In genomic region chr4:126236467-126237280, GRCm38 (mm10) we compare ENCODE assay signal across 8 mouse cellular contexts. TPM values are rescaled to one million over a fixed set of nuclear protein-coding genes. Genes with fewer than 3 reads are reported as not detected.
DNase-seq lines count a peak whose midpoint lies in the region; ATAC-seq lines count a peak whose summit lies in the region.
"Had no signal": no experiment of that assay in that cellular context is flagged by ENCODE, and none has a peak within 500 bp of the region (broad histone marks: within the 10 kb centered on the region; RNA-seq: fewer than 3 reads in every experiment).

No protein-coding gene starts in this region.

- H3K9ac ChIP-seq in midbrain, embryonic 12.5 days (replicated peaks): no peak overlapping the region
- H3K9ac ChIP-seq in midbrain, embryonic 14.5 days (replicated peaks; ENCODE audit: low read length): no peak overlapping the region
- H3K9ac ChIP-seq in heart, embryonic 15.5 days: peak overlapping the region; percentile 27; the same call in 1 of the 2 replicates
- peak overlapping the region; percentile 53 for H3K9ac ChIP-seq in stomach, embryonic 16.5 days (ENCODE audit: low read length)

- WGBS in midbrain, embryonic 12.5 days: 62% methylated on average over 62 of the region's 63 CpGs
- 60% methylated on average over 62 of the region's 63 CpGs for WGBS in midbrain, embryonic 14.5 days
- 49% methylated on average over 61 of the region's 63 CpGs for WGBS in heart, embryonic 15.5 days
- WGBS in limb, embryonic 10.5 days: 38% methylated on average over 62 of the region's 63 CpGs
- 43% methylated on average over 62 of the region's 63 CpGs for WGBS in stomach, embryonic 16.5 days

- peak; percentile 32; the same call in 1 of the 2 replicates for ATAC-seq in midbrain, embryonic 12.5 days (ENCODE audit: low FRiP score, low read depth)
- ATAC-seq in midbrain, embryonic 14.5 days (ENCODE audit: low FRiP score, low TSS enrichment): no peak
- no peak for ATAC-seq in heart, embryonic 15.5 days (replicated peaks; ENCODE audit: insufficient number of reproducible peaks, insufficient read depth, low FRiP score, low read depth)
- ATAC-seq in stomach, embryonic 16.5 days (ENCODE audit: insufficient read depth, low FRiP score): 0 out of 2 replicates have a peak, but pooled peaks have one; percentile 24
- no peak for ATAC-seq in frontal cortex, adult (ENCODE audit: low TSS enrichment)

- peaks cover 99% of the 10 kb centered on the region for H3K36me3 ChIP-seq in midbrain, embryonic 12.5 days
- H3K36me3 ChIP-seq in midbrain, embryonic 14.5 days (ENCODE audit: control insufficient read depth, insufficient read depth, low read length): peaks cover 100% of the 10 kb centered on the region
- peaks cover 82% of the 10 kb centered on the region for H3K36me3 ChIP-seq in heart, embryonic 15.5 days
- H3K36me3 ChIP-seq in limb, embryonic 10.5 days: peaks cover 100% of the 10 kb centered on the region
- peaks cover 35% of the 10 kb centered on the region for H3K36me3 ChIP-seq in stomach, embryonic 16.5 days (ENCODE audit: control insufficient read depth, insufficient read depth, low read length)

- H3K4me2 ChIP-seq in midbrain, embryonic 12.5 days (replicated peaks): no peak overlapping the region
- H3K4me2 ChIP-seq in midbrain, embryonic 14.5 days (ENCODE audit: low read length): no peak overlapping the region
- H3K4me2 ChIP-seq in heart, embryonic 15.5 days: peak overlapping the region; percentile 49
- H3K4me2 ChIP-seq in stomach, embryonic 16.5 days (ENCODE audit: low read depth, low read length): peak overlapping the region; percentile 49

- H3K27ac ChIP-seq in midbrain, embryonic 12.5 days (replicated peaks): no peak overlapping the region
- H3K27ac ChIP-seq in midbrain, embryonic 14.5 days (replicated peaks; ENCODE audit: low read depth, low read length): no peak overlapping the region
- H3K27ac ChIP-seq in heart, embryonic 15.5 days: peak overlapping the region; percentile 96
- H3K27ac ChIP-seq in limb, embryonic 10.5 days: peak overlapping the region; percentile 47
- H3K27ac ChIP-seq in stomach, embryonic 16.5 days (ENCODE audit: low read length): no peak overlapping the region

- no peaks in the 10 kb centered on the region for H3K27me3 ChIP-seq in midbrain, embryonic 12.5 days
- H3K27me3 ChIP-seq in midbrain, embryonic 14.5 days (ENCODE audit: control insufficient read depth, insufficient read depth, low read length): no peaks in the 10 kb centered on the region
- no peaks in the 10 kb centered on the region for H3K27me3 ChIP-seq in heart, embryonic 15.5 days
- H3K27me3 ChIP-seq in limb, embryonic 10.5 days (ENCODE audit: low read depth, poor library complexity, severe bottlenecking): 0 out of 2 replicates have a peak, but pooled peaks cover 6% of the 10 kb centered on the region
- H3K27me3 ChIP-seq in stomach, embryonic 16.5 days (ENCODE audit: control insufficient read depth, insufficient read depth, low read length): no peaks in the 10 kb centered on the region

- no peak overlapping the region for H3K4me3 ChIP-seq in midbrain, embryonic 12.5 days
- no peak overlapping the region for H3K4me3 ChIP-seq in midbrain, embryonic 14.5 days (replicated peaks; ENCODE audit: low read depth, low read length)
- H3K4me3 ChIP-seq in heart, embryonic 15.5 days: peak overlapping the region; percentile 3; the same call in 1 of the 2 replicates
- H3K4me3 ChIP-seq in limb, embryonic 10.5 days: no peak overlapping the region
- peak overlapping the region; percentile 26 for H3K4me3 ChIP-seq in stomach, embryonic 16.5 days (replicated peaks; ENCODE audit: low read length)
- H3K4me3 ChIP-seq: erythroblast, embryonic 14.5 days had no signal

- peaks cover 6% of the 10 kb centered on the region; the same call in 1 of the 2 replicates for H3K4me1 ChIP-seq in midbrain, embryonic 12.5 days
- no peaks in the 10 kb centered on the region for H3K4me1 ChIP-seq in midbrain, embryonic 14.5 days (ENCODE audit: control insufficient read depth, insufficient read depth, low read length)
- peaks cover 38% of the 10 kb centered on the region for H3K4me1 ChIP-seq in heart, embryonic 15.5 days (replicated peaks)
- peaks cover 15% of the 10 kb centered on the region for H3K4me1 ChIP-seq in limb, embryonic 10.5 days
- H3K4me1 ChIP-seq in stomach, embryonic 16.5 days (ENCODE audit: control insufficient read depth, insufficient read depth, low read length): no peaks in the 10 kb centered on the region

- no peak for DNase-seq in midbrain, embryonic 14.5 days
- no peak for DNase-seq in limb, embryonic 10.5 days (ENCODE audit: low spot score)
- DNase-seq in ovary, postnatal 14 days (ENCODE audit: low spot score): no peak

- no peaks in the 10 kb centered on the region for H3K9me3 ChIP-seq in midbrain, embryonic 12.5 days
- no peaks in the 10 kb centered on the region for H3K9me3 ChIP-seq in midbrain, embryonic 14.5 days (ENCODE audit: control insufficient read depth, low read length)
- H3K9me3 ChIP-seq in heart, embryonic 15.5 days (replicated peaks): no peaks in the 10 kb centered on the region
- H3K9me3 ChIP-seq in limb, embryonic 10.5 days (replicated peaks): no peaks in the 10 kb centered on the region
- H3K9me3 ChIP-seq in stomach, embryonic 16.5 days (replicated peaks; ENCODE audit: control insufficient read depth, low read length): no peaks in the 10 kb centered on the region

RNA-seq across cellular contexts. Expression of gene Map7d1, which starts 19.5 kb away (rescaled TPM):
- 135 and 142 TPM in 2 replicates for polyA plus RNA-seq in midbrain, embryonic 12.5 days (2016; fragmentation: Nextera tagmentation; extraction: Ambion mirVana)
- 78.3 and 85.3 TPM in 2 replicates for polyA plus RNA-seq in midbrain, embryonic 14.5 days (2014; fragmentation: Nextera tagmentation; extraction: Ambion mirVana)
- 39.4 and 50.7 TPM in 2 replicates for polyA plus RNA-seq in heart, embryonic 15.5 days (2015; fragmentation: Nextera tagmentation; extraction: Ambion mirVana)
- polyA plus RNA-seq in limb, embryonic 10.5 days (2016; fragmentation: Nextera tagmentation; extraction: Ambion mirVana): 56.2 and 63.2 TPM in 2 replicates
- 14.4 and 20.0 TPM in 2 replicates for polyA plus RNA-seq in stomach, embryonic 16.5 days (2015; fragmentation: Nextera tagmentation; extraction: Ambion mirVana)

RNA-seq across cellular contexts. Expression of gene Trappc3, which starts 25.5 kb away (rescaled TPM):
- 103 and 108 TPM in 2 replicates for polyA plus RNA-seq in midbrain, embryonic 12.5 days (2016; fragmentation: Nextera tagmentation; extraction: Ambion mirVana)
- polyA plus RNA-seq in midbrain, embryonic 14.5 days (2014; fragmentation: Nextera tagmentation; extraction: Ambion mirVana): 37.1 and 124 TPM in 2 replicates
- polyA plus RNA-seq in heart, embryonic 15.5 days (2015; fragmentation: Nextera tagmentation; extraction: Ambion mirVana): 73.1 and 77.6 TPM in 2 replicates
- 83.1 and 95.3 TPM in 2 replicates for polyA plus RNA-seq in limb, embryonic 10.5 days (2016; fragmentation: Nextera tagmentation; extraction: Ambion mirVana)
- polyA plus RNA-seq in stomach, embryonic 16.5 days (2015; fragmentation: Nextera tagmentation; extraction: Ambion mirVana): 97.2 and 103 TPM in 2 replicates

RNA-seq across cellular contexts. Expression of gene Thrap3, which starts 34.1 kb away (rescaled TPM):
- 265 and 274 TPM in 2 replicates for polyA plus RNA-seq in midbrain, embryonic 12.5 days (2016; fragmentation: Nextera tagmentation; extraction: Ambion mirVana)
- 113 and 167 TPM in 2 replicates for polyA plus RNA-seq in midbrain, embryonic 14.5 days (2014; fragmentation: Nextera tagmentation; extraction: Ambion mirVana)
- polyA plus RNA-seq in heart, embryonic 15.5 days (2015; fragmentation: Nextera tagmentation; extraction: Ambion mirVana): 129 and 149 TPM in 2 replicates
- 263 and 287 TPM in 2 replicates for polyA plus RNA-seq in limb, embryonic 10.5 days (2016; fragmentation: Nextera tagmentation; extraction: Ambion mirVana)
- 164 and 176 TPM in 2 replicates for polyA plus RNA-seq in stomach, embryonic 16.5 days (2015; fragmentation: Nextera tagmentation; extraction: Ambion mirVana)

RNA-seq across cellular contexts. Expression of gene Col8a2, which starts 49.9 kb away (rescaled TPM):
- 21.7 and 41.3 TPM in 2 replicates for polyA plus RNA-seq in midbrain, embryonic 12.5 days (2016; fragmentation: Nextera tagmentation; extraction: Ambion mirVana)
- polyA plus RNA-seq in midbrain, embryonic 14.5 days (2014; fragmentation: Nextera tagmentation; extraction: Ambion mirVana): 0.57 and 1.1 TPM in 2 replicates
- 5.2 and 10.9 TPM in 2 replicates for polyA plus RNA-seq in heart, embryonic 15.5 days (2015; fragmentation: Nextera tagmentation; extraction: Ambion mirVana)
- polyA plus RNA-seq in limb, embryonic 10.5 days (2016; fragmentation: Nextera tagmentation; extraction: Ambion mirVana): 0.65 and 1.4 TPM in 2 replicates
- 7.6 and 11.1 TPM in 2 replicates for polyA plus RNA-seq in stomach, embryonic 16.5 days (2015; fragmentation: Nextera tagmentation; extraction: Ambion mirVana)
- polyA plus RNA-seq: erythroblast, embryonic 14.5 days had no signal

Comparison
In these comparisons a context has a peak if more than half of its experiments do, and no peak if none do; other contexts are left out.
1. ATAC-seq: peak in midbrain, embryonic 12.5 days (single experiment) and stomach, embryonic 16.5 days (single experiment); none in midbrain, embryonic 14.5 days (single experiment), heart, embryonic 15.5 days (single experiment) and frontal cortex, adult (single experiment).
2. H3K27ac ChIP-seq: peak in heart, embryonic 15.5 days (single experiment) and limb, embryonic 10.5 days (single experiment); none in midbrain, embryonic 12.5 days (single experiment), midbrain, embryonic 14.5 days (single experiment) and stomach, embryonic 16.5 days (single experiment).
3. H3K4me2 ChIP-seq: peak in heart, embryonic 15.5 days (single experiment) and stomach, embryonic 16.5 days (single experiment); none in midbrain, embryonic 12.5 days (single experiment) and midbrain, embryonic 14.5 days (single experiment).
4. H3K4me3 ChIP-seq: peak in heart, embryonic 15.5 days (single experiment) and stomach, embryonic 16.5 days (single experiment); none in midbrain, embryonic 12.5 days (single experiment), midbrain, embryonic 14.5 days (single experiment) and limb, embryonic 10.5 days (single experiment).
5. H3K9ac ChIP-seq: peak in heart, embryonic 15.5 days (single experiment) and stomach, embryonic 16.5 days (single experiment); none in midbrain, embryonic 12.5 days (single experiment) and midbrain, embryonic 14.5 days (single experiment).